Mouse (Mus musculus) lung, adult 10 weeks (tissue): ENCODE data around the gene Abi3. TPM values are rescaled to one million over a fixed set of nuclear protein-coding genes. Genes with fewer than 3 reads are reported as not detected.

Experiments
- polyA plus RNA-seq: library from polyadenylated mRNA; stranded (reverse); fragments of 350-450 nt; fragmentation: Illumina TruSeq; extraction: RNeasy Lipid Tissue Mini Kit (QIAGEN cat#74804); gene quantifications from one replicate; pipeline ENCODE4 v1.2.3, GENCODE M21; 2014; ENCODE audit warnings: low read depth, low replicate concordance; ENCODE audit not compliant: insufficient read depth

Abi3 gene
- polyA plus RNA-seq, result 35.6 TPM

GRCm38 (mm10) chr11:95842074-95842681, at the start of gene Abi3:
Gene Abi3 (minus strand): TSS chr11:95842476.

DNA sequence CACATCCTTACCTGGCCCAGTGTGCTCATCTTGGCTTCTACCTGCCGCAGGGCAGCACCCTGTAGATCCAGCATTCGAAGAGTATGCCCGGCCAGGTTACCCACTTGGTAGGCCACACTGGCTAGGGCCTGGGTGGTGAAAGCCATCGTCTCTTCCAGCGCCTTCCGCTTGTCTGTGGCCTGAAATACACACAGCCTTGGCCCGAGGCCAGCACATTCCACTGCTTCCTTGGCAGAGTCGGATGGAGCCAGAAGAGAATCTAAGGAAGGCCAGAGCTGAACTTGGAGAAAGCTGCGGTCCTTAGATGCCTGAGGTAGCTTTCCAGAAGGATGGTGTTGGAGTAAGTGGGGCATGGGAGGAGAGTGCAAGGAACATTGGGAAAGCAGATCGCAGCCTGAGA, 5.2 kb downstream of the Abi3 start, which contains the start of gene Gngt2:
Gene Gngt2, plus strand, starts transcription at position 158 of the 400 bp plus-strand sequence.

DNA sequence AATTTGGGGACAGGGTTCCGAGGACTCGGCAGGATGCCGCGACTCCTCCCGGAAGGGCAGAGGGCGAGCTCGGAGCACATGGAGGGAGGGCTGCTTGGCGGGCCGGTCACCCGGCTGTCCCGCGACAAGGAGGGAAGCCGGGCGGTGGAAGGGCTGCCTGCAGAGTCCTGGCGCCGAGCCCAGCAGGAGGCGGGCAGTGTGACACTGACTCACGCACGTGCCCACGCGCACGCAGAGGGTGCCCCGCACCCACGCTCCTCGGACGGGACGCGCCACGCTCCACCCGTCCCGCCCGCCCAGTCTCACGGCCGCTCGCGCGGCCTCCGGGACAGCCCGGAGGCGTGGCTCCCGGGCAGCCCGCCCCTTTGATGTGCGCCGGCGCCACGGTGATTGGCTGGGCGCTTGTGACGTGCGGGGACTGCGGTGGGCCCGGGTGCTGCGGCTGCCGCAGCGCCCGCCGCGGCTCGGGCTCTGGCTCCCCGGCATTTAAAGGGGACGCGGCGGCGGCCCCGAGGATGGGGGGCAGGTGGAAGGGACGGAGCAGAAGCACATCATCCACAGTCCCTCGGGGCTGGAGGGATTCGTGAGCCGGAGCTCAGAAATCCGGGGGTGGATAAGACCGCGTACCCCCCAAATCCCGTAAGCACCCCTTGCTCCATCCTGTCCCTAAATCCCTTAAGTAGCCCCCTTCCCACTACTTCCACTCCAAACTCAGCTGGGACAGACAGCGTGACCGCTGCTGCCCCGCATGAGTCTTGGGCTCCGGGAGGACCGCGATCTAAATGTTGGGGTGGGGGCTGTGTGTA, 18.0 kb downstream of the Abi3 start, which contains the start of gene Phospho1:
Gene Phospho1, plus strand, starts transcription at position 429 of the 806 bp plus-strand sequence.

Other genes starting within 250 kb of the Abi3 start
- gene Phb, start 175.5 kb downstream of the Abi3 start, polyA plus RNA-seq, result 104 TPM
- gene Zfp652, start 129.8 kb downstream of the Abi3 start, polyA plus RNA-seq, result 15.5 TPM
- gene B130006D01Rik, start 118.9 kb downstream of the Abi3 start, polyA plus RNA-seq, result not detected
- gene Phospho1, start 18.0 kb downstream of the Abi3 start, polyA plus RNA-seq, result 23.5 TPM
- 167 TPM for gene Gngt2, start 5.3 kb downstream of the Abi3 start, polyA plus RNA-seq
- gene B4galnt2, start 72.4 kb upstream of the Abi3 start, polyA plus RNA-seq, result not detected
- 0.35 TPM for gene Igf2bp1, start 163.5 kb upstream of the Abi3 start, polyA plus RNA-seq
- gene Gip, start 182.1 kb upstream of the Abi3 start, polyA plus RNA-seq, result not detected
- 69.6 TPM for gene Snf8, start 192.4 kb upstream of the Abi3 start, polyA plus RNA-seq
- 35.5 TPM for gene Ube2z, start 222.9 kb upstream of the Abi3 start, polyA plus RNA-seq
- gene Atp5g1, start 233.2 kb upstream of the Abi3 start, polyA plus RNA-seq, result 235 TPM